In genomic region chr10:63308582-63309366, GRCm38 (mm10) we compare ENCODE assay signal across 9 mouse cellular contexts.
DNase-seq lines count a peak whose midpoint lies in the region; ATAC-seq and TF ChIP-seq lines count a peak whose summit lies in the region.
"Had no signal": no experiment of that assay in that cellular context is flagged by ENCODE, and none has a peak within 500 bp of the region (broad histone marks: within the 10 kb centered on the region; RNA-seq: fewer than 3 reads in every experiment).

No protein-coding gene starts in this region.

- dilution Hi-C loops in CH12.LX (cut with MboI; ENCODE audit: extremely low pct_ligation_motif_present, extremely low pct_unique_long_range_greater_than_20kb, low sequenced_read_pairs): no loop called here

- H3K4me3 ChIP-seq in CH12.LX (replicated peaks in 1 of 3; ENCODE audit: low read depth in 2 of 3, low read length in 2 of 3, poor library complexity in 1 of 3): no peak overlapping the region
- H3K4me3 ChIP-seq in bone marrow macrophage, adult 2 months (ENCODE audit: insufficient read depth, low read length): no peak overlapping the region
- no peak overlapping the region for H3K4me3 ChIP-seq in heart, embryonic 16.5 days (ENCODE audit: low read length)
- no peak overlapping the region for H3K4me3 ChIP-seq in liver, postnatal 0 days (ENCODE audit: low read depth, low read length)
- no peak overlapping the region for H3K4me3 ChIP-seq in olfactory bulb, adult 2 months (ENCODE audit: insufficient read depth, low read depth, low read length)

- peak; percentile 51 for TF ChIP-seq RAD21 in CH12.LX (IDR thresholded peaks at IDR 0.05; ENCODE audit: low read depth, low read length)

- peak; percentile 77 for DNase-seq in CH12.LX (ENCODE audit: extremely low read depth)
- peak; percentile 45 for DNase-seq in large intestine, adult 2 months (ENCODE audit: low read depth, low spot score)
- peak; percentile 90 for DNase-seq in liver, postnatal 0 days
- peak; percentile 36 to 46 for DNase-seq in thymus, adult 18-20 months

- no peaks in the 10 kb centered on the region for H3K79me2 ChIP-seq in CH12.LX (replicated peaks; ENCODE audit: control insufficient read depth, extremely low read depth, insufficient read depth, poor library complexity, severe bottlenecking)

- no peak overlapping the region for H3K27ac ChIP-seq in CH12.LX (ENCODE audit: insufficient read depth, low read depth)
- H3K27ac ChIP-seq in bone marrow macrophage, adult 2 months (ENCODE audit: insufficient read depth, low read depth, low read length): no peak overlapping the region
- H3K27ac ChIP-seq in heart, embryonic 16.5 days (ENCODE audit: low read length): no peak overlapping the region
- H3K27ac ChIP-seq in liver, postnatal 0 days (ENCODE audit: low read depth): no peak overlapping the region
- no peak overlapping the region for H3K27ac ChIP-seq in olfactory bulb, adult 2 months (ENCODE audit: insufficient read depth, low read depth, low read length)
- H3K27ac ChIP-seq: macrophage had no signal

- 35% methylated on average over 10 of the region's 10 CpGs for WGBS in heart, embryonic 16.5 days
- WGBS in large intestine, adult 2 months: 38% methylated on average over 10 of the region's 10 CpGs
- 43% methylated on average over 10 of the region's 10 CpGs for WGBS in liver, postnatal 0 days (ENCODE audit: insufficient replicate concordance)
- WGBS in olfactory bulb, adult 2 months: 43% methylated on average over 10 of the region's 10 CpGs

- no peaks in the 10 kb centered on the region for H3K27me3 ChIP-seq in CH12.LX (replicated peaks)
- H3K27me3 ChIP-seq in heart, embryonic 16.5 days (ENCODE audit: control insufficient read depth, insufficient read depth, low read length): no peaks in the 10 kb centered on the region
- no peaks in the 10 kb centered on the region for H3K27me3 ChIP-seq in liver, postnatal 0 days (ENCODE audit: insufficient read depth, low read length)

- TF ChIP-seq EP300 in CH12.LX (IDR thresholded peaks at IDR 0.05; ENCODE audit: low read length): no peak
- no peak for TF ChIP-seq EP300 in liver, postnatal 0 days (IDR thresholded peaks at IDR 0.05; ENCODE audit: low read depth)

- TF ChIP-seq CTCF in CH12.LX (conservative IDR thresholded peaks at IDR 0.05 in 1 of 2, IDR thresholded peaks at IDR 0.05 in 1 of 2; ENCODE audit: low read depth in 2 of 2, low read length in 2 of 2): peak; percentile 60 to 81
- peak; percentile 83 for TF ChIP-seq CTCF in bone marrow macrophage, adult 2 months (IDR thresholded peaks at IDR 0.05; ENCODE audit: low read depth, low read length)
- peak; percentile 93 for TF ChIP-seq CTCF in liver, postnatal 0 days (IDR thresholded peaks at IDR 0.05; ENCODE audit: low read depth)
- peak; percentile 69; the same call in 1 of the 2 replicates for TF ChIP-seq CTCF in olfactory bulb, adult 2 months (IDR thresholded peaks at IDR 0.05; ENCODE audit: insufficient read depth, low read depth, low read length)

- in situ Hi-C loops in CH12.LX (cut with MboI; ENCODE audit: low pct_ligation_motif_present, low pct_unique_long_range_greater_than_20kb, low sequenced_read_pairs): loop anchor here (10.0 kb wide), 1 partner anchor 154 kb away; no protein-coding TSS in a partner anchor

- no peaks in the 10 kb centered on the region for H3K9me3 ChIP-seq in CH12.LX (replicated peaks; ENCODE audit: low read length)
- no peaks in the 10 kb centered on the region for H3K9me3 ChIP-seq in heart, embryonic 16.5 days (replicated peaks; ENCODE audit: control insufficient read depth, low read length)
- no peaks in the 10 kb centered on the region for H3K9me3 ChIP-seq in liver, postnatal 0 days (ENCODE audit: low read length)

- ATAC-seq in erythroid progenitor cell, adult 5-6 weeks (replicated peaks; ENCODE audit: low FRiP score, poor library complexity, severe bottlenecking): peak; percentile 94
- ATAC-seq in heart, embryonic 16.5 days (replicated peaks; ENCODE audit: extremely low read depth, insufficient read depth, low FRiP score): peak; percentile 65
- ATAC-seq in liver, postnatal 0 days: peak; percentile 86

- peaks cover 62 to 85% of the 10 kb centered on the region in 2 experiments for H3K36me3 ChIP-seq in CH12.LX (replicated peaks in 1 of 2; ENCODE audit: control insufficient read depth in 1 of 2, insufficient read depth in 1 of 2, low read length in 1 of 2)
- peaks cover 45% of the 10 kb centered on the region for H3K36me3 ChIP-seq in heart, embryonic 16.5 days (ENCODE audit: control insufficient read depth, insufficient read depth)
- peaks cover 74% of the 10 kb centered on the region for H3K36me3 ChIP-seq in liver, postnatal 0 days (replicated peaks; ENCODE audit: insufficient read depth, low read length)

- no peaks in the 10 kb centered on the region for H3K4me1 ChIP-seq in CH12.LX (ENCODE audit: control insufficient read depth in 1 of 2, insufficient read depth in 2 of 2)
- no peaks in the 10 kb centered on the region for H3K4me1 ChIP-seq in bone marrow macrophage, adult 2 months (ENCODE audit: control insufficient read depth, insufficient read depth, low read length)
- no peaks in the 10 kb centered on the region for H3K4me1 ChIP-seq in heart, embryonic 16.5 days (ENCODE audit: control insufficient read depth, insufficient read depth, low read length)
- H3K4me1 ChIP-seq in liver, postnatal 0 days (ENCODE audit: insufficient read depth): no peaks in the 10 kb centered on the region
- H3K4me1 ChIP-seq in olfactory bulb, adult 2 months (ENCODE audit: control insufficient read depth, insufficient read depth, low read length): peaks cover 2% of the 10 kb centered on the region; the same call in 1 of the 2 replicates

- H3K9ac ChIP-seq in CH12.LX (ENCODE audit: insufficient read depth, low read depth): no peak overlapping the region
- no peak overlapping the region for H3K9ac ChIP-seq in heart, embryonic 16.5 days (ENCODE audit: low read length)
- H3K9ac ChIP-seq in liver, postnatal 0 days (replicated peaks): no peak overlapping the region

- no peak for TF ChIP-seq POLR2A in CH12.LX (IDR thresholded peaks at IDR 0.05; ENCODE audit: low read depth, low read length)
- TF ChIP-seq POLR2A in bone marrow macrophage, adult 2 months (IDR thresholded peaks at IDR 0.05; ENCODE audit: borderline replicate concordance, low read depth, low read length): no peak
- no peak for TF ChIP-seq POLR2A in olfactory bulb, adult 2 months (IDR thresholded peaks at IDR 0.05; ENCODE audit: insufficient read depth, low read depth, low read length)

- no peak overlapping the region for H3K4me2 ChIP-seq in CH12.LX (ENCODE audit: insufficient read depth, low read depth, poor library complexity, severe bottlenecking)
- H3K4me2 ChIP-seq in heart, embryonic 16.5 days (ENCODE audit: low read depth, low read length): no peak overlapping the region
- no peak overlapping the region for H3K4me2 ChIP-seq in liver, postnatal 0 days (ENCODE audit: low read depth, low read length)

TF ChIP-seq in CH12.LX, 34 proteins besides CTCF, POLR2A, EP300 and RAD21:
- TF ChIP-seq MAFK (IDR thresholded peaks at IDR 0.05; ENCODE audit: insufficient replicate concordance, low read length): no peak
- TF ChIP-seq E2F4 (IDR thresholded peaks at IDR 0.05; ENCODE audit: insufficient replicate concordance, low read depth, low read length): no peak
- TF ChIP-seq PAX5 (IDR thresholded peaks at IDR 0.05; ENCODE audit: low read length): no peak
- peak; percentile 29; the same call in 1 of the 2 replicates for TF ChIP-seq ELF1 (IDR thresholded peaks at IDR 0.05; ENCODE audit: low read depth, low read length)
- no peak for TF ChIP-seq SIN3A (IDR thresholded peaks at IDR 0.05; ENCODE audit: low read length)
- TF ChIP-seq MXI1 (IDR thresholded peaks at IDR 0.05; ENCODE audit: low read depth, low read length): no peak
- TF ChIP-seq ZKSCAN1 (IDR thresholded peaks at IDR 0.05; ENCODE audit: borderline replicate concordance, low read depth, low read length): no peak
- TF ChIP-seq IRF4 (IDR thresholded peaks at IDR 0.05; ENCODE audit: low read depth, low read length): no peak
- no peak for TF ChIP-seq USF1 (IDR thresholded peaks at IDR 0.05; ENCODE audit: low read depth, low read length)
- peak; percentile 77 for TF ChIP-seq SMC3 (IDR thresholded peaks at IDR 0.05; ENCODE audit: low read depth, low read length)
- TF ChIP-seq MYC (IDR thresholded peaks at IDR 0.05; ENCODE audit: low read depth, low read length): peak; percentile 36; the same call in 1 of the 2 replicates
- TF ChIP-seq TBP (conservative IDR thresholded peaks at IDR 0.05; ENCODE audit: low read depth, low read length): no peak
- no peak for TF ChIP-seq JUND (conservative IDR thresholded peaks at IDR 0.05; ENCODE audit: low read depth, low read length)
